Mouse (Mus musculus) intestine, embryonic 16.5 days (tissue): ENCODE results near the gene Lrp10. TPM values are rescaled to one million over a fixed set of nuclear protein-coding genes. Genes with fewer than 3 reads are reported as not detected.

Experiments used
- ATAC-seq: fragments of 200-750 bp; cut with Nextera tagmentation; 2 replicates; pipeline ENCODE4 v1.8.0; 2017; ENCODE audit warnings: moderate TSS enrichment, moderate library complexity
- H3K27ac ChIP-seq: fragments of 300-500 bp; sonication (generic); 2 replicates; pipeline ENCODE4 v1.5.1; 2014; ENCODE audit warnings: mild to moderate bottlenecking, low read length
- H3K27me3 ChIP-seq: fragments of 300-500 bp; sonication (generic); replicated peaks from 2 replicates; pipeline ENCODE4 v1.6.1; 2014; ENCODE audit warnings: low read length, control low read depth, mixed read lengths; ENCODE audit not compliant: control insufficient read depth, insufficient read depth
- H3K36me3 ChIP-seq: fragments of 300-500 bp; sonication (generic); 2 replicates; pipeline ENCODE4 v1.6.1; 2014; ENCODE audit warnings: low read length, control low read depth; ENCODE audit not compliant: control insufficient read depth, insufficient read depth
- H3K4me1 ChIP-seq: fragments of 300-500 bp; sonication (generic); 2 replicates; pipeline ENCODE4 v1.6.1; 2014; ENCODE audit warnings: low read length, control low read depth, mixed read lengths; ENCODE audit not compliant: control insufficient read depth, insufficient read depth
- H3K4me2 ChIP-seq: fragments of 300-500 bp; sonication (generic); 2 replicates; pipeline ENCODE4 v1.6.1; 2014; ENCODE audit warnings: low read depth, low read length, control low read depth
- H3K4me3 ChIP-seq: fragments of 300-500 bp; sonication (generic); 2 replicates; pipeline ENCODE4 v1.5.1; 2014; ENCODE audit warnings: mild to moderate bottlenecking, low read length
- H3K9ac ChIP-seq: fragments of 300-500 bp; sonication (generic); 2 replicates; pipeline ENCODE4 v1.6.1; 2014; ENCODE audit warnings: low read depth, low read length
- H3K9me3 ChIP-seq: fragments of 300-500 bp; sonication (generic); 2 replicates; pipeline ENCODE4 v1.6.1; 2016; ENCODE audit warnings: low read length, control low read depth; ENCODE audit not compliant: control insufficient read depth
- WGBS: fragments of 180-500 bp; shearing (Covaris S2); extraction: QIAGEN DNeasy Blood & Tissue Kit; methylation state at CpG from one replicate; pipeline ENCODE4 v1.1.7; 2014; 5-methylcytosine and 5-hydroxymethylcytosine counted together
- polyA plus RNA-seq: library from polyadenylated mRNA; unstranded; fragments of >200 nt; fragmentation: Nextera tagmentation; extraction: Ambion mirVana; gene quantifications from 2 replicates; pipeline ENCODE4 v1.2.1, GENCODE M21; 2015

Gene Lrp10
- polyA plus RNA-seq: 53.4 and 65.3 TPM in 2 replicates

- H3K4me1 ChIP-seq: peaks cover 10% of the 10 kb centered on the region; the same call in 1 of the 2 replicates
- H3K4me3 ChIP-seq: peak within 1 kb of the TSS; percentile 87
- H3K36me3 ChIP-seq: peaks cover 14% of the 10 kb centered on the region
- WGBS: 0% methylated on average over 35 of the region's 35 CpGs
- peak within 1 kb of the TSS; percentile 86 for H3K27ac ChIP-seq
- ATAC-seq: peak; percentile 91
- H3K27me3 ChIP-seq: no peaks in the 10 kb centered on the region
- H3K4me2 ChIP-seq: peak within 1 kb of the TSS; percentile 74
- H3K9ac ChIP-seq: peak within 1 kb of the TSS; percentile 82
- H3K9me3 ChIP-seq: no peaks in the 10 kb centered on the region
These were observed at the start of gene Lrp10 for GRCm38 (mm10) chr14:54463959-54464292. TSS of gene Lrp10 (plus strand) at chr14:54464137.

DNA sequence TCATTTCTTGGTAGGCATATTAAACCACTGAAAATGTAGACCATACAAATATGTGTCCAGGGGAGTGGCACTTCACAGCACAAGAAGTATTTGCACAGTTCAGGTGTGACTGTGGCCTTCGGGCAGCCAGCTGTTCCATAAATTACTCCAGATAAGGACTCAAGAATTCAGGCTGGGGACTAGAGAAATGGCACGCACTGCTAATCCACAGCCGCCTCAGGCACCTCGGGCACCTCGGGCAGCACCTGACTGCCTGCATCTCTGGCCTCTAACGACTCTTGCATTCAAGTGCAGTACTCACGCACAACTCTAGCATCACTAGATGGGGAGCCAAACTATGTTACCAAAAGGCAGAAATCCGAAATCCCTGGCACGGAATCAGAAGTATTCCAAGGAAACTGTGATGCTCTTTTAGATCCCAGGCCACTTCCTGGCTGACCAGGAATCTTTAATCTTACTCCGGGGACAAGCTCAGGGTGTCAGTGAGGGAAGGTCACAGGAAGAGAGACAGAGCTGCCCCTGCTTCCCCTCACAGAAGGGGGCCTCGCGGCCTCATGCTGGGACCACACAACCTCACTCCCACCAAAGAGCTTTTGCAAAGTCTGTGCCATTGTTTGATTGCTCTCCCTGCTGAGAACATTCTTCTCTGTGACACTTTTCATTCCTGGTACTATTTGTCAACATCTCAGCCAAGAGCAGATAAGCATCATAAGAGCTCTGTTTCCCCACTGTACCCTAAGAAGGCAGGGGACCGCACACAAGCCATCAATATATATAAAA, 48.5 kb upstream of the Lrp10 start:
- Histone ChIP-seq H3K27ac (no peak overlapping the region), H3K4me3 (no peak overlapping the region), H3K4me1 (peaks cover 22% of the 10 kb centered on the region), H3K27me3 (no peaks in the 10 kb centered on the region), H3K36me3 (no peaks in the 10 kb centered on the region), H3K9me3 (no peaks in the 10 kb centered on the region), H3K4me2 (no peak overlapping the region), H3K9ac (no peak overlapping the region)
- ATAC-seq: peak; percentile 29
- 28% methylated on average over 13 of the region's 13 CpGs for WGBS

GRCm38 (mm10) chr14:54416229-54416775, 47.6 kb upstream of the Lrp10 start:
- H3K4me1 ChIP-seq: peaks cover 20% of the 10 kb centered on the region
- ATAC-seq: no peak
- no peaks in the 10 kb centered on the region for H3K36me3 ChIP-seq
- no peaks in the 10 kb centered on the region for H3K9me3 ChIP-seq
- no peak overlapping the region for H3K9ac ChIP-seq
- no peaks in the 10 kb centered on the region for H3K27me3 ChIP-seq
- 56% methylated on average over 5 of the region's 5 CpGs for WGBS
- H3K4me3 ChIP-seq: no peak overlapping the region
- H3K4me2 ChIP-seq: no peak overlapping the region
- no peak overlapping the region for H3K27ac ChIP-seq

GRCm38 (mm10) chr14:54416830-54417229, 47.1 kb upstream of the Lrp10 start:
- ATAC-seq: no peak
- WGBS: 76% methylated on average over 4 of the region's 4 CpGs
- Histone ChIP-seq H3K36me3 (no peaks in the 10 kb centered on the region), H3K4me1 (peaks cover 20% of the 10 kb centered on the region), H3K4me2 (no peak overlapping the region), H3K4me3 (no peak overlapping the region), H3K9ac (no peak overlapping the region), H3K9me3 (no peaks in the 10 kb centered on the region), H3K27ac (no peak overlapping the region), H3K27me3 (no peaks in the 10 kb centered on the region)

DNA sequence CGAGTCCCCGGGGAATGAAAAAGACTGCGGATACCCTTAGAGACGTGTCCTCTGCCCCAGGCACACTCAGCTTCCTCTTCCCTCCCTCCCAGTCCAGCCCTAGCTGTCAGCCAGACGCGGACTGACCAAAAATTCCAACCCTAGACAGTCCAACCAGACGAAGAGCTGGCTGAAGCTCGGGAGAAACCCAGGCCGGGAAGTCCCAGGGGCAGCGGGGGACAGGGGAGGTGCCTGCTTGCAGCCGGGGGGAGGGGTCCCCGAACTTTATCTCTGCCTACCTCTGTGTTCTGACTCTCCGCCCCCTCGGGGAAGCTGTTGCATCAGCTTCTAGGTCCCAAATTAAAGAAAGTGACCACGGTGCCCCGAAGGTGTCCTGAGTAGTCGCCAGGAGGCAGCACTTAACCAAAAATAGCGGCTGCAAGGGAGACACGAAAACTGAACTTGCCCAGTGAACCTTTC, 46.3 kb upstream of the Lrp10 start, which contains the start of gene Slc7a7:
TSS of gene Slc7a7 (minus strand) at position 158 of the 459 bp plus-strand sequence.
- WGBS: 15% methylated on average over 19 of the region's 19 CpGs
- ATAC-seq: no peak

GRCm38 (mm10) chr14:54421014-54421413, 42.9 kb upstream of the Lrp10 start:
- H3K27me3 ChIP-seq: no peaks in the 10 kb centered on the region
- H3K4me2 ChIP-seq: no peak overlapping the region
- no peak overlapping the region for H3K9ac ChIP-seq
- 0 out of 2 replicates have a peak, but pooled peaks cover 3% of the 10 kb centered on the region for H3K4me1 ChIP-seq
- WGBS: 77% methylated on average over 2 of the region's 2 CpGs
- no peaks in the 10 kb centered on the region for H3K36me3 ChIP-seq
- H3K9me3 ChIP-seq: no peaks in the 10 kb centered on the region
- H3K4me3 ChIP-seq: no peak overlapping the region
- ATAC-seq: no peak
- no peak overlapping the region for H3K27ac ChIP-seq

More for the DNA sequence above, 46.3 kb upstream of the Lrp10 start, which contains the start of gene Slc7a7:
- Histone ChIP-seq H3K4me2 (no peak within 1 kb of the TSS), H3K27ac (no peak within 1 kb of the TSS), H3K27me3 (no peaks in the 10 kb centered on the region), H3K9me3 (no peaks in the 10 kb centered on the region), H3K4me1 (peaks cover 20% of the 10 kb centered on the region), H3K9ac (no peak within 1 kb of the TSS), H3K4me3 (no peak within 1 kb of the TSS), H3K36me3 (no peaks in the 10 kb centered on the region)

- Histone ChIP-seq H3K9me3 (no peaks in the 10 kb centered on the region), H3K4me2 (no peak overlapping the region), H3K4me3 (no peak overlapping the region), H3K27me3 (no peaks in the 10 kb centered on the region), H3K4me1 (0 out of 2 replicates have a peak, but pooled peaks cover 5% of the 10 kb centered on the region), H3K9ac (no peak overlapping the region), H3K27ac (no peak overlapping the region), H3K36me3 (no peaks in the 10 kb centered on the region)
- 69% methylated on average over 5 of the region's 5 CpGs for WGBS
- ATAC-seq: no peak
These were observed 40.5 kb upstream of the Lrp10 start for GRCm38 (mm10) chr14:54423406-54423805.

DNA sequence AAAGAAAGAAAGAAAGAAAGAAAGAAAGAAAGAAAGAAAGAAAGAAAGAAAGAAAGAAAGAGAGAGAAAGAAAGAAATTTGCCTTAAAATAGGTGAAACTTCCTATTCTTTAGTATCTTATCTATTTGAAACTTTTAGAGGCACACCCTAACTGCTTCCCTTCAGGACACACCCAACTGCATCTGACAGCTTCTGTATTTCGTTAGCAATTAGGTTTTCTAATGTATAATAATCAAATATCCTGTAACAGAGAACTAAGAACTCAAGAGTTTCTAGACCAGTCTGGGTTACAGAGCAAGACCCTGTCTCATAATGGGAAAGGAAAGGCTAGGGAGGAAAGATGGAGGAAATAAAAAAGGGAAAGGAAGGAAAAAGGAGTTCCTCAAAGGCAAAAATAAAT, 39.3 kb upstream of the Lrp10 start:
- no peak for ATAC-seq
- 75% methylated on average over 1 of the region's 1 CpGs for WGBS
- Histone ChIP-seq H3K9ac (no peak overlapping the region), H3K4me1 (peaks cover 9% of the 10 kb centered on the region), H3K36me3 (no peaks in the 10 kb centered on the region), H3K4me3 (no peak overlapping the region), H3K4me2 (no peak overlapping the region), H3K9me3 (no peaks in the 10 kb centered on the region), H3K27ac (no peak overlapping the region), H3K27me3 (no peaks in the 10 kb centered on the region)

DNA sequence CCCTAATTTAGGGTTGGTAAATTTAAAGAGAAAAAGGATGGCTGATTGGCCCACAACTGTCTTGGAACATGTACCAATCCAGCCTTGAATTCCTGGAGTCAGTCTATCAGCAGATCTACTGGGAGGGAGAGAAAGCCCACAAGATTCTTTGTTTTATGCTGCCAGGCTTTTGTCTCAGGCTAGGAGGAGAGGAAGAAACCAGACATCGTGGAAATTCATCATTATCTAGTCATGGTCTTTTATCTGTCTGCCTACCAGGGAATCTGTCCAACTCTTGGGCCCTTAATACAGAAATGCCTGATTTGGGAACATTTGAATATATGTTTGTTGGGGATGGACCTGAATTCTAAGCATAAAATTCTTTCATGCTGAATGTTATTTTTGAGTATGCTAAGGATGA, 38.4 kb upstream of the Lrp10 start:
- H3K4me2 ChIP-seq: no peak overlapping the region
- H3K27me3 ChIP-seq: no peaks in the 10 kb centered on the region
- no peak overlapping the region for H3K4me3 ChIP-seq

More for the DNA sequence above, 38.4 kb upstream of the Lrp10 start:
- H3K27ac ChIP-seq: no peak overlapping the region
- WGBS: 89% methylated on average over 1 of the region's 1 CpGs
- H3K4me1 ChIP-seq: peaks cover 18% of the 10 kb centered on the region
- no peak for ATAC-seq
- no peaks in the 10 kb centered on the region; the same call in 1 of the 2 replicates for H3K36me3 ChIP-seq
- no peaks in the 10 kb centered on the region for H3K9me3 ChIP-seq
- no peak overlapping the region for H3K9ac ChIP-seq
